Mouse (Mus musculus): ENCODE data around the gene Ptprm.
"Not testable (repeated sequence)": the region's sequence is repeated elsewhere in the genome, so short reads cannot be mapped to it uniquely, and the experiment has no call there.

Gene Ptprm

GRCm38 (mm10) chr17:66880969-66881701 lies 473.1 kb downstream of the Ptprm start:
- in situ Hi-C loops (cut with MboI, MseI) = no loop called here

GRCm38 (mm10) chr17:66879151-66879550 lies 475.1 kb downstream of the Ptprm start:
- in situ Hi-C loops (cut with MboI, MseI) = no loop called here

- in situ Hi-C loops (cut with MboI, MseI) = no loop called here
Measured at GRCm38 (mm10) chr17:66877582-66877981, 476.7 kb downstream of the Ptprm start.

- in situ Hi-C loops (cut with MboI, MseI) = no loop called here
Measured at GRCm38 (mm10) chr17:66874810-66875209, 479.4 kb downstream of the Ptprm start.

- in situ Hi-C loops (cut with MboI, MseI) = no loop called here
Measured at GRCm38 (mm10) chr17:66871396-66871795, 482.9 kb downstream of the Ptprm start.

GRCm38 (mm10) chr17:66869581-66870002 lies 484.7 kb downstream of the Ptprm start:
- in situ Hi-C loops (cut with MboI, MseI) = no loop called here

DNA sequence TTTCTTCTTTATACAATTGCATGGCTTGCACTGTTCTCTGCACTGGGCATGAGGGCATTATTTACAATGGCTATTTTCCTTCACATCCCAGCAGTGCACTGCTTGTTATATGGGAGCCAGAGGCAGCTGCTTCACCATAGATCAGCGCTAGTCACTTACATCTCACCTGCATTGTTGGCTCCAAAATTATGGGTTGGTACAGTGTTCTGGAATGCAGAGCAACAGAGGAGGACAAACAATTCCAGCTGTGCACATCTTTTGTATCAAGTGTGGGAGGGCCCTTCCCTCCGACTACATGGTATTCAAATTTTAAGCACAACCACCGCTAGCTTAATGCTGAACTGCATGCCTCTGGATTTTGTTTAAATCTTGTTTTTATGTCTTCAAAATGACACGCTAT lies 489.8 kb downstream of the Ptprm start:
- in situ Hi-C loops (cut with MboI, MseI) = no loop called here

DNA sequence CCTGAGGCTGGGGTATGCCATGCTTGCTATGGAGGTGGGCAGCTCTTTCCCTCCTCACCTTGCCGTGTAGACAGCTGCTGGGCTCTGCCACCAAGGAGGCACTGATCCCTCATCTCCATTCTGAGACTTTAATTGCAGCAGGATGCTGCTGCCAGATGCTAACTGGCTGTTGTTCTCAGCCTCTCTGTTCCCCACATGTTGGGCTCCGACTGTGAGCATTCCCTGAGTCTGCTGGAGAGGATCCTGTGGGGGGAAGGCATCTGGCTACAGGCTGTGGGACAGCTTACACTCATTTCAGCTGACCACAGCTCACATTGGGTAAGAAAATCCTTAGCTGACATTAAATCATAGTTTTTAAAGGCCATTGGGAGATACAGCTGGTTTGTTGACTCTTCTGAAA lies 492.7 kb downstream of the Ptprm start:
- in situ Hi-C loops (cut with MboI, MseI) = no loop called here

- in situ Hi-C loops (cut with MboI, MseI) = no loop called here
Measured at GRCm38 (mm10) chr17:66858757-66859156, 495.5 kb downstream of the Ptprm start.

GRCm38 (mm10) chr17:66852496-66852895 lies 501.8 kb downstream of the Ptprm start:
- in situ Hi-C loops (cut with MboI, MseI) = no loop called here

GRCm38 (mm10) chr17:66847011-66847410 lies 507.2 kb downstream of the Ptprm start:
- in situ Hi-C loops (cut with MboI, MseI) = not testable (repeated sequence)

GRCm38 (mm10) chr17:66822347-66822746 lies 531.9 kb downstream of the Ptprm start:
- in situ Hi-C loops (cut with MboI, MseI) = no loop called here

DNA sequence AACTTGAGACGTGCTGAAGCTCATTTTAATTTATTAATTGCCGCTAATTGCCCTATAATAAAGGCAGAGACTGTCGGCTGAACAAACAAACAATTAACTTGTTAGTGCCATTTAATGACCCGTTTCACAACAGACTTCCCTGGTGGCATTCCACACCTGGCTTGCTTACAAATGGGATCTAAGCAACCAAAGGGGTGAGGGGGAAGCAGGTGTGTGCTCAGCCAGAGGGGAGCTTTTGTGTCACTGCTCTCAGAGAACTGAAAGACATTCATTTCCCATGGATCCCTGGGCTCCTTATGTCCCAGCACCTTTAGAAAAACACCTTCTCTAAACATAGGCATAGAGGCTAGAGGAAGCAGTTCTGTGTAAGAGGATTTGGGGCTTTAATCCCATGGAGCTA lies 536.9 kb downstream of the Ptprm start:
- in situ Hi-C loops (cut with MboI, MseI) = no loop called here

DNA sequence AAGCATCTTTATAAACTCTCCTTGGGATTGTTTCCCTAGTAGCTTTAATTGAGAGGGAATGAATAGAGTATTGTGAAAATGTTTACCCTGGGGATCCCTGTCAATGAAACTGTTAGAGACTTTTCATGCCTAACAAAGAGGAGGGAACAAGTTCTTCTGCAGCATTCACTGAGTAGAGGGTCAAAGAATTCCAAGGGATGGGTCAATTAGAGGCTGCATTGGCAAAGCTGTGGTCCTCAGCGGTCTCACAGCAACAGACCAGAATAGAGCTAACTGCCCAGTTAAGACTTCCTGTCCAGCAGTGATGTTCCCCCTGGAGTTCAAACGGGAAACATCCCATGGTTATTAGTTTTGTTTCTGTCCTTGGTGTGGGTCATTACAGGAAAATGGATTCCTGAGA lies 538.3 kb downstream of the Ptprm start:
- in situ Hi-C loops (cut with MboI, MseI) = no loop called here

- in situ Hi-C loops (cut with MboI, MseI) = no loop called here
Measured at GRCm38 (mm10) chr17:66813786-66814185, 540.5 kb downstream of the Ptprm start.

- in situ Hi-C loops (cut with MboI, MseI) = no loop called here
Measured at GRCm38 (mm10) chr17:66813346-66813745, 540.9 kb downstream of the Ptprm start.

DNA sequence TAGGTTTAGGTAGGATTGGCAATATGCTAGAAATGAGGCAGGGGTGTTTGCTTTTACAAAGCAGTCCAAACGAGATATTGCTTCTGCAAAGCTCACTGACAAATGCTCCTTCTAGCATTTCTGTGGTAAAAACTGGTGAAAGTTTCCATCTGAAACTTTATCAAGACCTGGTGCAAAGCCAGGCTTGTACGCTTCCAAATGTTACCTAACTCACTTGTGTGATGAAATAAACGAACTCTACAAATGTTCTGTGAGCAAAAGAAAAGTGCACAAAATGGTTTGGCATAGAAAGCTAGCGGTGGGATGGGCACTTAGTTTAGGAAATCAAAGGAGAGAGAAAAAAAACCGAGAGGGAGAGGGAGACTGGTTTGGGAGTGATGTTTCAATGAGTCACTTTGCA lies 544.5 kb downstream of the Ptprm start:
- in situ Hi-C loops (cut with MboI, MseI) = no loop called here

DNA sequence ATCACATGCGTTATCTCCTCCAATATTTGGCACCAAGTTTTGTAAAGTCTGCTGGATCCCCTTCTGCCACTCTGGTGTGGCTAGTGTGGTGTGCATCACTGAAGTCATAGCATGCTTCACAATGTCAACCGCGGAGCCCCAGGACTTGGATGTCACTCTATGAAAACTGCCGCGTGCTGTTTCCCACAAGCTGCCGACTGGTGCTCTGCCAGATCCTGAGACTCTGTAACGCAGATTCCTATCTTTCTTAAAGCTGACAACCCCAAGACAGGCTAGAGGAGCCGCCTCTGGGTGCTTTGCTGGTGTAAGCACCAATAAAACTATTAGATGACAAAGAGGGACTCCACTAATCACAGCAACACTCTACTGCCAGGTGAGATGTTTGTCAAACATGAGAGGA lies 546.1 kb downstream of the Ptprm start:
- in situ Hi-C loops (cut with MboI, MseI) = no loop called here

GRCm38 (mm10) chr17:66801831-66802687 lies 552.2 kb downstream of the Ptprm start:
- in situ Hi-C loops (cut with MboI, MseI) = no loop called here

GRCm38 (mm10) chr17:66800231-66800630 lies 554.0 kb downstream of the Ptprm start:
- in situ Hi-C loops (cut with MboI, MseI) = no loop called here

- in situ Hi-C loops (cut with MboI, MseI) = no loop called here
Measured at GRCm38 (mm10) chr17:66786166-66786565, 568.1 kb downstream of the Ptprm start.

DNA sequence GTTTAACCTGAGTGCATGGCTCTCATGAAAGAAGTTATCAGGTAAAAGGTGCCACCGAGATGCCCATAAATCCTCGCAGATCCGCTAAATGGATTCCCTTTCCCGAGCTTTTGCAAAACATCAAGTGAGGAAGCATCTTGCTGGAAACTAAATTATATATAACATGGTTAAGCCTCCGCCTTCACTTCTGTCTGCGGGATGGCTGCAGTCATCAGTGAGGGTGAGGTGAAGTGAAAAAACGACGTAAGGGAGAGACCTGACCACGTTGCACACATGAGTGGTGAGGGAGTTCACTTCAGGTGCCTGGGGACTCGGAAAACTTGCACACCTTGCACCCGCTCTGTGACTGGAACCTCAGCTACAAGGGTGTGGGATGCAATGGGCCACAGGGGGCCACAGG lies 568.7 kb downstream of the Ptprm start:
- in situ Hi-C loops (cut with MboI, MseI) = no loop called here

DNA sequence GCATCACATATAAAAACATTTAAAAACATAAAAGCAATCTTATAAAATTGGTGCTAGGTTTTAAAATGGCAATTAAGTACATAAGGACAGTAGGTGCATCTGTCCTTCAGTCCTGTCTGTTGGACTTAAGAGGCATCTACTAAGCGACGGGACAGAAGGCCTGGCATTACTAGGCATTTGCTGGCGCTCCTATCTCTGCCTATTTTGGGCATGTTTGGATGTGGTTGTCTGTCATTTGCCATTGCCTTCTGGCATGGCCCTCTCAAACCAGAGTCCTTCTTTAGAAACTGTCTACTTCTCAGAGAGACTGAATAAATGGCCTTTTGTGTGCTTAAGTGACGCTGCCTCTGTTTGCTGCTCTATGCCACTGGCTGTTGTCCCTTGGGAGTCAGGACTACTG lies 570.7 kb downstream of the Ptprm start:
- in situ Hi-C loops (cut with MboI, MseI) = no loop called here

Measured in T-helper 2 cell (primary cell).